Mouse (Mus musculus) CD4-positive, CD25-positive, alpha-beta regulatory T cell, adult 4 months (primary cell): ENCODE results near the gene Gm20890. TPM values are rescaled to one million over a fixed set of nuclear protein-coding genes. Genes with fewer than 3 reads are reported as not detected.
"Not testable (repeated sequence)": the region's sequence is repeated elsewhere in the genome, so short reads cannot be mapped to it uniquely, and the experiment has no call there.

Experiments used
- ATAC-seq: one replicate; pipeline ENCODE4 v1.8.0; 2017
- polyA plus RNA-seq, 2 experiments: library from polyadenylated mRNA; unstranded; fragments of 100-300 nt; shearing (Covaris generic); gene quantifications; one replicate each; pipeline ENCODE4 v1.2.1; 2017

The Gm20890 gene
- polyA plus RNA-seq, result not detected

DNA sequence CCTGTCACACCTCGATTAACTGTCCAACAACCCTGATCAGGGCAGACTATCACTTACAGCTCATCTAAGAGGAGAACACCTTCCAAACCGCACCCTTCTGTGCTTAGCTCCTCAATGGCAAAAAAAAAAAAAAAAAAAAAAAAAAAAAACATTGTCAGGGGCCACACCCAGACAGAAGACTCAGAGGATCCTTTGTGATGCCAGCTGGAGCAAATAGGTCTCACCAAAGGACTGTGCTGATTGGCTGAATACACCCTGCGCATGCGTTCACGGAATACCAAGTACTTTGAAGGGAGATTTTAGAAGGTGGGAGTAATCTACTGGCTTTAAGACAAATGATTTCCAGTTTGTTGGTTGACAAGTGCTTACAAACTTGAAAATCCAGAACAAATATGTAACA lies at the start of gene Gm20890:
Gene Gm20890 (minus strand): TSS at position 101 of the 400 bp plus-strand sequence.
- ATAC-seq, result not testable (repeated sequence)
